Mouse (Mus musculus): Measurements from ENCODE around the gene Hif1an. TPM values are rescaled to one million over a fixed set of nuclear protein-coding genes. Genes with fewer than 3 reads are reported as not detected.

Gene Hif1an
- total and polyA plus RNA-seq, 3 experiments, result 8.3 to 29.2 (median 12.9) TPM

GRCm38 (mm10) chr19:44545321-44546041 is 17.2 kb upstream of the Hif1an start, which contains the start of gene Sec31b:
Gene Sec31b (minus strand): TSS chr19:44545864.
- in situ Hi-C loops (cut with MboI; ENCODE audit: low pct_ligation_motif_present, low pct_unique_long_range_greater_than_20kb, low sequenced_read_pairs), result no loop called here

GRCm38 (mm10) chr19:44552731-44553130 is 9.9 kb upstream of the Hif1an start, which contains the start of gene Gm20538:
Gene Gm20538 (minus strand): TSS chr19:44552831.
- no peak for DNase-seq (ENCODE audit: extremely low read depth)
- TF ChIP-seq SMC3 (IDR thresholded peaks at IDR 0.05; ENCODE audit: low read depth, low read length), result no peak
- no peak for TF ChIP-seq IRF4 (IDR thresholded peaks at IDR 0.05; ENCODE audit: low read depth, low read length)
- no peak for TF ChIP-seq KAT2A (IDR thresholded peaks at IDR 0.05; ENCODE audit: insufficient replicate concordance, low read length)
- TF ChIP-seq USF1 (IDR thresholded peaks at IDR 0.05; ENCODE audit: low read depth, low read length), result no peak
- no peak for TF ChIP-seq POLR2A (IDR thresholded peaks at IDR 0.05; ENCODE audit: low read depth, low read length)
- no peak for TF ChIP-seq MAFK (IDR thresholded peaks at IDR 0.05; ENCODE audit: insufficient replicate concordance, low read length)
- TF ChIP-seq MYC (IDR thresholded peaks at IDR 0.05; ENCODE audit: low read depth, low read length), result no peak
- TF ChIP-seq UBTF (IDR thresholded peaks at IDR 0.05; ENCODE audit: low read depth, low read length), result no peak
- no peak for TF ChIP-seq POLR2AphosphoS2 (IDR thresholded peaks at IDR 0.05; ENCODE audit: low read depth, low read length)
- no peak for TF ChIP-seq MAZ (IDR thresholded peaks at IDR 0.05; ENCODE audit: low read depth, low read length)
- TF ChIP-seq ZC3H11A (IDR thresholded peaks at IDR 0.05; ENCODE audit: low read depth, low read length), result no peak
- Histone ChIP-seq H3K9ac (ENCODE audit: insufficient read depth, low read depth) (no peak within 1 kb of the TSS), H3K9me3 (replicated peaks; ENCODE audit: low read length) (no peaks in the 10 kb centered on the region), H3K36me3 (replicated peaks in 1 of 2; ENCODE audit: control insufficient read depth in 1 of 2, insufficient read depth in 1 of 2, low read length in 1 of 2) (peaks cover 43 to 58% of the 10 kb centered on the region in 2 experiments), H3K27me3 (replicated peaks) (no peaks in the 10 kb centered on the region), H3K27ac (ENCODE audit: insufficient read depth, low read depth) (no peak within 1 kb of the TSS), H3K4me3 (replicated peaks in 1 of 3; ENCODE audit: low read depth in 2 of 3, low read length in 2 of 3, poor library complexity in 1 of 3) (no peak within 1 kb of the TSS), H3K79me2 (replicated peaks; ENCODE audit: control insufficient read depth, extremely low read depth, insufficient read depth, poor library complexity, severe bottlenecking) (peaks cover 13% of the 10 kb centered on the region), H3K4me1 (ENCODE audit: control insufficient read depth in 1 of 2, insufficient read depth in 2 of 2) (peaks cover 0 to 17% of the 10 kb centered on the region in 2 experiments; a peak in 2 of 4 replicates), H3K4me2 (ENCODE audit: insufficient read depth, low read depth, poor library complexity, severe bottlenecking) (no peak within 1 kb of the TSS)
- dilution Hi-C loops (cut with MboI; ENCODE audit: extremely low pct_ligation_motif_present, extremely low pct_unique_long_range_greater_than_20kb, low sequenced_read_pairs), result no loop called here
- in situ Hi-C loops (cut with MboI; ENCODE audit: low pct_ligation_motif_present, low pct_unique_long_range_greater_than_20kb, low sequenced_read_pairs), result loop anchor here (10.0 kb wide), 1 partner anchor 178 kb away; no protein-coding TSS in a partner anchor

More at GRCm38 (mm10) chr19:44545321-44546041, 17.2 kb upstream of the Hif1an start, which contains the start of gene Sec31b:
- Histone ChIP-seq H3K27me3 (replicated peaks) (no peaks in the 10 kb centered on the region), H3K27ac (ENCODE audit: insufficient read depth, low read depth) (no peak within 1 kb of the TSS), H3K79me2 (replicated peaks; ENCODE audit: control insufficient read depth, extremely low read depth, insufficient read depth, poor library complexity, severe bottlenecking) (no peaks in the 10 kb centered on the region), H3K9me3 (replicated peaks; ENCODE audit: low read length) (peaks cover 3% of the 10 kb centered on the region), H3K4me3 (replicated peaks in 1 of 3; ENCODE audit: low read depth in 2 of 3, low read length in 2 of 3, poor library complexity in 1 of 3) (no peak within 1 kb of the TSS), H3K9ac (ENCODE audit: insufficient read depth, low read depth) (no peak within 1 kb of the TSS), H3K4me2 (ENCODE audit: insufficient read depth, low read depth, poor library complexity, severe bottlenecking) (no peak within 1 kb of the TSS), H3K36me3 (replicated peaks in 1 of 2; ENCODE audit: control insufficient read depth in 1 of 2, insufficient read depth in 1 of 2, low read length in 1 of 2) (peaks cover 18 to 37% of the 10 kb centered on the region in 2 experiments), H3K4me1 (ENCODE audit: control insufficient read depth in 1 of 2, insufficient read depth in 2 of 2) (no peaks in the 10 kb centered on the region)
- no peak for DNase-seq (ENCODE audit: extremely low read depth)
- dilution Hi-C loops (cut with MboI; ENCODE audit: extremely low pct_ligation_motif_present, extremely low pct_unique_long_range_greater_than_20kb, low sequenced_read_pairs), result no loop called here
- TF ChIP-seq TBP (conservative IDR thresholded peaks at IDR 0.05; ENCODE audit: low read depth, low read length) (no peak), MAZ (IDR thresholded peaks at IDR 0.05; ENCODE audit: low read depth, low read length) (no peak), MXI1 (IDR thresholded peaks at IDR 0.05; ENCODE audit: low read depth, low read length) (no peak), ZC3H11A (IDR thresholded peaks at IDR 0.05; ENCODE audit: low read depth, low read length) (no peak), RAD21 (IDR thresholded peaks at IDR 0.05; ENCODE audit: low read depth, low read length) (no peak), HCFC1 (IDR thresholded peaks at IDR 0.05; ENCODE audit: low read depth, low read length) (no peak), E2F4 (IDR thresholded peaks at IDR 0.05; ENCODE audit: insufficient replicate concordance, low read depth, low read length) (no peak), ELF1 (IDR thresholded peaks at IDR 0.05; ENCODE audit: low read depth, low read length) (no peak)

Data from CH12.LX (cell line).